Mouse (Mus musculus) erythroblast, embryonic 14.5 days (primary cell): ENCODE data around the gene Kctd20.

Experiments
- GATA1 ChIP-seq: IDR thresholded peaks from 2 replicates; pipeline ENCODE4 v1.6.1; 2012; ENCODE audit warnings: low read length, inconsistent platforms, mixed read lengths
- TAL1 ChIP-seq: IDR thresholded peaks from 3 replicates; pipeline ENCODE4 v1.6.1; 2012; ENCODE audit warnings: low read length, inconsistent platforms, mixed read lengths

- TF ChIP-seq GATA1 (no peak), TAL1 (no peak)
These were observed 57.4 kb downstream of the Kctd20 start for GRCm38 (mm10) chr17:29009181-29009580.
